Mouse (Mus musculus): Measurements from ENCODE around the gene Zswim4. TPM values are rescaled to one million over a fixed set of nuclear protein-coding genes. Genes with fewer than 3 reads are reported as not detected.

Zswim4 gene
- total RNA-seq, 2 experiments from 2014 or later, result 15.1 to 17.8 TPM

GRCm38 (mm10) chr8:84186547-84186946 lies 50.3 kb downstream of the Zswim4 start:
- peak overlapping the region; percentile 74 for H3K27ac ChIP-seq
- intact Hi-C loops (cut with DNase I), result loop anchor here (1.0 to 5.0 kb wide), 3 partner anchors 24 to 170 kb away; partner anchors contain the start of gene Ccdc130
- peak overlapping the region; percentile 31 for H3K4me3 ChIP-seq
- peak; percentile 36 to 72 for DNase-seq (ENCODE audit: extremely low spot score in 1 of 2, low spot score in 2 of 2)
- TF ChIP-seq CTCF (IDR thresholded peaks at IDR 0.05), result peak; percentile 96

DNA sequence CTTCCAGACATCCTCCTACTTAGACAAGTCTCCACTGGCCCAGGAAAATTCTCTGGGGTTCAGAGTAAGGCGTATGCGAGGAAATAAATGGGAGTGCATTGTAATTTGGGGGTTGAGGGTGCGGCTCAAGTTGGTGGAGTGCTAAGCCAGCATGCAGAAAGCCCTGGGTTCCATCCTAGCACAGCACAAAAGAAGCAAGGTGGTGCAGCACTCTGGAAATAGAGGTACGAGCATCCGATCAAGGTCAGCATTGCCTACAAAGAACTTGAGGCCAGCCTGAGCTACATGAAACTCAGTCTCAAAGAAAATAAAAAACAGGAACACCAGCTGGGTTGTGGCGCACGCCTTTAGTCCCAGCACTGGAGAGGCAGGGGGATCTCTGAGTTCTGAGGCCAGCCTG lies 51.7 kb downstream of the Zswim4 start, which contains the start of gene Nanos3:
TSS of gene Nanos3 (minus strand) at position 101 of the 400 bp plus-strand sequence.
- no peak for TF ChIP-seq CTCF (IDR thresholded peaks at IDR 0.05)
- Histone ChIP-seq H3K4me3 (peak within 1 kb of the TSS; percentile 63), H3K27ac (peak within 1 kb of the TSS; percentile 57; the same call in 1 of the 2 replicates)
- DNase-seq (ENCODE audit: extremely low spot score in 1 of 2, low spot score in 2 of 2), result no peak
- intact Hi-C loops (cut with DNase I), result loop anchor here (5.0 kb wide), 1 partner anchor 87 kb away; the partner anchor contains the start of gene Ccdc130

- peak overlapping the region; percentile 57 for H3K27ac ChIP-seq
- TF ChIP-seq CTCF (IDR thresholded peaks at IDR 0.05), result no peak
- DNase-seq (ENCODE audit: extremely low spot score in 1 of 2, low spot score in 2 of 2), result no peak
- intact Hi-C loops (cut with DNase I), result loop anchor here (5.0 kb wide), 1 partner anchor 88 kb away; the partner anchor contains the start of gene Ccdc130
- H3K4me3 ChIP-seq, result peak overlapping the region; percentile 63
These were observed 52.5 kb downstream of the Zswim4 start for GRCm38 (mm10) chr8:84184085-84185043.

DNA sequence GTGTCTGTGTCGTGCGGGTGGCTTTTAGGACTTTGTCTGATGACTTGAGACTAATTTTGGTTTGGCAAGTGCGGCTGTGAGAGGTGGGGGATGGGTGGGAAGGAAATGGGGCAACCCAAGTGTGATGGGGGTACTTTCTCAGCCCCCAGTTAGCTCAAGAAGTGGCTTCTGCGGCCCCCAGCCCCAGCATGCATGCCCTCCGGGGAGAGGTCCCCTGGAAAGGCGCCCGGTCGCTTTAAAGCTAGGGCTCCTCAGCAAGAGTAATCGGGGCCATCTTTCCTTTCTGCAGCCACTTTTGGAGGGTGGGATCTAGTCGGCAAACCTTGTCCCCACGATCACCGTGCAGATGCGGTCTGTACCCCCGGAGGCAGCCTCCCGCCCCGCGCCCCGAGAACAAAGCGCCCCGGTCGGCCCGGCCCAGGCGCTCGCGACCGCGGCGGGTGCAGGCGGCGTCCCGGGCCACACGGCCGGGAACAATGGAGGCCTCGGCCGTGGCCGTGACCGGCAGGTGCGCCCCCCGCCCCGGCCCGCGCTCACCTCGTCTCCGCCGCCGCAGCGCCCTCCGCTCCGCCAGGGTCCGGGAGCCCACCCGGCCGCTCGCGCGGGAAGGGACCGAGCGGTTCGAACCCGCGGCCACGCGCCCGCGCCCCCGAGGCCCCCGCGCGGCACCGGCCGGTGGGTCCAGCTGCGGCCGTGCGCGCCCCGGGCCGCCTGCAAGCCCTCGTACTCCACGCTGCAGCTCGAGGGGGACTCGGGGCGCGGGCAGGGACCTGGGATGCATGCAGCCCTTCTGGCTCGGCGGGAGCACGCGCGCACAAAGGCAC lies 53.4 kb downstream of the Zswim4 start:
- DNase-seq (ENCODE audit: extremely low spot score in 1 of 2, low spot score in 2 of 2), result no peak
- Histone ChIP-seq H3K27ac (peak overlapping the region; percentile 67), H3K4me3 (peak overlapping the region; percentile 63)
- intact Hi-C loops (cut with DNase I), result no loop called here
- no peak for TF ChIP-seq CTCF (IDR thresholded peaks at IDR 0.05)

GRCm38 (mm10) chr8:84182833-84183232 lies 54.0 kb downstream of the Zswim4 start:
- intact Hi-C loops (cut with DNase I), result no loop called here
- no peak for TF ChIP-seq CTCF (IDR thresholded peaks at IDR 0.05)

DNA sequence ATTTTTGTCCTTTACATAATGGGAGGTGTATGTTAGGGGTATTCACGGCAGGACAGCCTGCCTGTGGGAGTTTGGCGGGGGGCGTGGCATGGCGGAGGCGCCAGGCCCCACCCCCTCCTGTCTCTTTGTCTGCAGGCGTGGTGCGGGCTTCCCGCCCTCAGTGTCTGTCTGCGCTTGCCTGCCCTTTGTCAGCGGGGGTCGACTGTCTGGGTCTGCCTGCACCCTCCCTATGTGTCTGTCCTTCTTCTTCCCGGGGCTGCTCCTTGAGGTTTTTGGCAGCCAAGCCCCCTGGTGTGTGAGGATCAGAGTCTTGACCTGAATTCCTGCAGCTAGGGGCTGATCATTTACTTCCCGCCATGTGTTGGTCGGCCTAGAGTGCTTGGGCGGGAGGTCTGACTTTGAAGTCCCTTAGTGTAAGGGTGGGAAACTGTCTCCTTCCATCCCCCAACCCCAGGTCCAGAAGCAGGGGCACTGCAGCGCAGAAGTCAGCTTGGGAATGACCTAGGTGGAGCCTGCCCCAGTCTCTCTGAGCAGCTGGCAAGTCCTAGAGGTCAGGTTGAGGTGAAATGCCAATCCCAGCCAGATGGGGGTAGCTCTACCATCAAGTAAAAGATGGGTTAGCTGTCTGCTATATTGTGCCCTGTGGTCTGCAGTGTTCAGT lies 56.2 kb downstream of the Zswim4 start:
- intact Hi-C loops (cut with DNase I), result no loop called here
- DNase-seq (ENCODE audit: extremely low spot score in 1 of 2, low spot score in 2 of 2), result no peak
- H3K27ac ChIP-seq, result no peak overlapping the region
- H3K4me3 ChIP-seq, result no peak overlapping the region
- TF ChIP-seq CTCF (IDR thresholded peaks at IDR 0.05), result no peak

More at GRCm38 (mm10) chr8:84182833-84183232, 54.0 kb downstream of the Zswim4 start:
- Histone ChIP-seq H3K4me3 (peak overlapping the region; percentile 63), H3K27ac (no peak overlapping the region)
- no peak for DNase-seq (ENCODE audit: extremely low spot score in 1 of 2, low spot score in 2 of 2)

GRCm38 (mm10) chr8:84179946-84180345 lies 56.9 kb downstream of the Zswim4 start:
- TF ChIP-seq CTCF (IDR thresholded peaks at IDR 0.05), result no peak
- DNase-seq (ENCODE audit: extremely low spot score in 1 of 2, low spot score in 2 of 2), result no peak
- H3K4me3 ChIP-seq, result no peak overlapping the region
- intact Hi-C loops (cut with DNase I), result no loop called here
- no peak overlapping the region for H3K27ac ChIP-seq

DNA sequence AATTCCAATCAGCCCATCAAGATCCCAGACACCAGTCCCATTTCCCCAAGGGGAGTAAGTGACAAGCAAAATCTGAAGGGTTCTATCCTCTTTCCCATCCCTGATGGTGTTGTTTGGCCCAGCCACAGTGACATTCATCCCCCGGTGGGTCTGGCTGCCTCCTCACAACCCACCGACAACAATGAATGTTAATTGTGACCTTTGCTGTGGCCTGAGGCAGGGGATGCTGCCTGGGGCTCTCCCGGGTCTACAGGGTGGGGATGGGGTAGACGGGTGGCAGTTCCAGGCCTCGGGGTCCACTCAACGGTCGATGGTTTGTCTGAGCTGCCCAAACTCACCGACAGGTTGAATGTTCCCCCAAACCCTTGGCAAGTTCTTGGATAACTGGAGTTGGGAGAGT lies 58.3 kb downstream of the Zswim4 start:
- Histone ChIP-seq H3K27ac (no peak overlapping the region), H3K4me3 (no peak overlapping the region)
- DNase-seq (ENCODE audit: extremely low spot score in 1 of 2, low spot score in 2 of 2), result no peak
- intact Hi-C loops (cut with DNase I), result no loop called here
- TF ChIP-seq CTCF (IDR thresholded peaks at IDR 0.05), result no peak

DNA sequence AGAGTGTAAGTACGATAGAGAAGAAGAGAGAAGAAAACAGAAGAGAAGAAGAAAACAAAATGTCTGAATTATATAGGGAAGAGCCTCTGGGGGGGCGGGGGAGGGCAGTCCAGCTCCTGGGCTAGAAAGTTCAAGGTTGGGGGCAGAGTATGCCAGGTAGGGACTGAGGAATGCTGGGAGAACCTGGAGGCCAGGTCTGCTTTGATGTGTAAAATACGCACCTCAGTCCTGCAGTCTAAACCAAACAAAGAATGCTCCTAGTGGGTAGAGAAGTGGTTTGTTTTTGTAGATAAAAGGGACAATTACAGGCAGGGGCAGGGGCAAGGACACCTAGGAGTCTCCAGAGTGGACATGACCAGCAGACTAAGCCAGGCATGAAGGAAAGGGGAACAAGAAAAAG lies 59.5 kb downstream of the Zswim4 start:
- no peak for TF ChIP-seq CTCF (IDR thresholded peaks at IDR 0.05)
- DNase-seq (ENCODE audit: extremely low spot score in 1 of 2, low spot score in 2 of 2), result no peak
- intact Hi-C loops (cut with DNase I), result no loop called here
- Histone ChIP-seq H3K27ac (no peak overlapping the region), H3K4me3 (no peak overlapping the region)

DNA sequence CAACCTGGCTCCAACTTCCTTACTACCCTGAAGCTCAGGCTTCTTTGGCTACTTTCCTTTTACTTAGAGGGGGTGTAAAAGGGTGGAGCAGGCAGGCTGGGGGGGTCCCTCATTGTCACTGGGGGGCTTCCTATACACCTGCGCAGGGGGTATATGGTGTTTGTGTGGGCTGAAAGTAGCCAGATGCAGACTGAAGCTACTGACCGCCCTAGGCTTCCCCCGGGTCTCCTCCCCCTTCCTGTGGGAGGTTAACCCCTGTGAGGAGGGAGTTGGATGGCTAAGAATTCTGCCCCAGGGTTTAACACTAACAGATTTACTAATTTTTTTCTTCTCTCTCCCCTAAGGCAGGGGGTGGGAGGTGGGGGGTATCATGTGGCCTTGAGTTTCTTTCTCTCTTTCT lies 60.3 kb downstream of the Zswim4 start:
- intact Hi-C loops (cut with DNase I), result no loop called here
- DNase-seq (ENCODE audit: extremely low spot score in 1 of 2, low spot score in 2 of 2), result no peak
- Histone ChIP-seq H3K4me3 (no peak overlapping the region), H3K27ac (no peak overlapping the region)
- no peak for TF ChIP-seq CTCF (IDR thresholded peaks at IDR 0.05)

- H3K27ac ChIP-seq, result no peak overlapping the region
- no peak for DNase-seq (ENCODE audit: extremely low spot score in 1 of 2, low spot score in 2 of 2)
- intact Hi-C loops (cut with DNase I), result loop anchor here (5.0 kb wide), 1 partner anchor 132 kb away; the partner anchor contains the start of genes Il27ra and Rln3
- no peak; the same call in 1 of the 2 replicates for TF ChIP-seq CTCF (IDR thresholded peaks at IDR 0.05)
- no peak overlapping the region for H3K4me3 ChIP-seq
These were observed 63.0 kb downstream of the Zswim4 start for GRCm38 (mm10) chr8:84173861-84174260.
